Mouse (Mus musculus) intestine, embryonic 16.5 days (tissue): ENCODE data around the gene Dazap1. TPM values are rescaled to one million over a fixed set of nuclear protein-coding genes. Genes with fewer than 3 reads are reported as not detected.

Experiments used
- ATAC-seq: fragments of 200-750 bp; cut with Nextera tagmentation; 2 replicates; pipeline ENCODE4 v1.8.0; 2017; ENCODE audit warnings: moderate TSS enrichment, moderate library complexity
- H3K27ac ChIP-seq: fragments of 300-500 bp; sonication (generic); 2 replicates; pipeline ENCODE4 v1.5.1; 2014; ENCODE audit warnings: mild to moderate bottlenecking, low read length
- H3K27me3 ChIP-seq: fragments of 300-500 bp; sonication (generic); replicated peaks from 2 replicates; pipeline ENCODE4 v1.6.1; 2014; ENCODE audit warnings: low read length, control low read depth, mixed read lengths; ENCODE audit not compliant: control insufficient read depth, insufficient read depth
- H3K36me3 ChIP-seq: fragments of 300-500 bp; sonication (generic); 2 replicates; pipeline ENCODE4 v1.6.1; 2014; ENCODE audit warnings: low read length, control low read depth; ENCODE audit not compliant: control insufficient read depth, insufficient read depth
- H3K4me1 ChIP-seq: fragments of 300-500 bp; sonication (generic); 2 replicates; pipeline ENCODE4 v1.6.1; 2014; ENCODE audit warnings: low read length, control low read depth, mixed read lengths; ENCODE audit not compliant: control insufficient read depth, insufficient read depth
- H3K4me2 ChIP-seq: fragments of 300-500 bp; sonication (generic); 2 replicates; pipeline ENCODE4 v1.6.1; 2014; ENCODE audit warnings: low read depth, low read length, control low read depth
- H3K4me3 ChIP-seq: fragments of 300-500 bp; sonication (generic); 2 replicates; pipeline ENCODE4 v1.5.1; 2014; ENCODE audit warnings: mild to moderate bottlenecking, low read length
- H3K9ac ChIP-seq: fragments of 300-500 bp; sonication (generic); 2 replicates; pipeline ENCODE4 v1.6.1; 2014; ENCODE audit warnings: low read depth, low read length
- H3K9me3 ChIP-seq: fragments of 300-500 bp; sonication (generic); 2 replicates; pipeline ENCODE4 v1.6.1; 2016; ENCODE audit warnings: low read length, control low read depth; ENCODE audit not compliant: control insufficient read depth
- WGBS: fragments of 180-500 bp; shearing (Covaris S2); extraction: QIAGEN DNeasy Blood & Tissue Kit; methylation state at CpG from one replicate; pipeline ENCODE4 v1.1.7; 2014; 5-methylcytosine and 5-hydroxymethylcytosine counted together
- polyA plus RNA-seq: library from polyadenylated mRNA; unstranded; fragments of >200 nt; fragmentation: Nextera tagmentation; extraction: Ambion mirVana; gene quantifications from 2 replicates; pipeline ENCODE4 v1.2.1, GENCODE M21; 2015

The Dazap1 gene
- polyA plus RNA-seq, 1 experiment from 2014 or later = 36.8 TPM

GRCm38 (mm10) chr10:80322811-80323211, 61.5 kb downstream of the Dazap1 start:
- H3K4me1 ChIP-seq = peaks cover 33% of the 10 kb centered on the region
- 4% methylated on average over 28 of the region's 28 CpGs for WGBS
- H3K9me3 ChIP-seq = no peaks in the 10 kb centered on the region
- no peaks in the 10 kb centered on the region for H3K27me3 ChIP-seq
- peak overlapping the region; percentile 73 for H3K4me3 ChIP-seq
- H3K36me3 ChIP-seq = peaks cover 8% of the 10 kb centered on the region; the same call in 1 of the 2 replicates
- H3K4me2 ChIP-seq = peak overlapping the region; percentile 95
- peak; percentile 9; the same call in 1 of the 2 replicates for ATAC-seq
- H3K27ac ChIP-seq = peak overlapping the region; percentile 81
- peak overlapping the region; percentile 72 for H3K9ac ChIP-seq

DNA sequence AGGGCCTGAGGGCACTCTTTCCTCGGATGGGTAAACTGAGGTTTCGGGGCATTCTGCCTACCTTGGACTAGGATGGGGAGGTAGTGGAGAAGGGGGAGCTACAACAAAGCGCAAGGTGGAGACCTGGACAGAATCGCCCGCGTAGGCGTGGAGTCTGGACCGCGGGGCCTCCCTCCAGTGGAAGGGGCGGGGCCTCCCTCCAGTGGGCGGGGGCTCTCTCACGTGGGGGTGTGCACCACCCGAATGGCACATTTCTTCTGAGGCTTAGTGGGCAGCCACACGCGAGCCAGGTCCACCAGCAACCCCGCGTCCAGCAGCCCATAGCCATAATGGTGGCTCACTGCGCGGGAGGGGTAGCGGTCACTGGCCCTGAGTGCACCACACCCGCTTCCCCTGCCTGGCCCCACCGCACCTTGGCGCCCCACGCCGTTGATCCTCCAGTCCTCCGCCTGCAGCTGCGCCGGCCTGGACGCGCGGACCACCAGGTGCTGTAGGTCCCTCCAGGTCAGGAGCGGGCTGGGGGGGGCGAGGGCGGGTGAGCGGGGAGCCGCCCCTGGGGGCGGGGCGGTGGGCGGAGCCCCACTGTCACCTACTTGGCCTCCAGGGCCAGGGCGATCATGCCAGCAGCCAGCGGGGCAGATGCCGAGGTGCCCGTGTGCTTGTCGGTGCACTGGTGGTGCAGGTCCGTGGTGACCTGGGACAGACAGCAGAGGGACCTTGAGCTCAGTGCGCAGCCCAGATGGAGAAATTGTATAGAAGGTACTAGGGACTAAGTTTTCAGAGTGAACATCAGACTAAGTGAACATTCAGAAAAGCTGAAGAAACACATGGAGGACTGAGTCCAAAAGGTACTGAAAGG, 62.2 kb downstream of the Dazap1 start:
- H3K27me3 ChIP-seq = no peaks in the 10 kb centered on the region
- peak overlapping the region; percentile 81 for H3K27ac ChIP-seq
- peak; percentile 61 for ATAC-seq
- H3K9me3 ChIP-seq = no peaks in the 10 kb centered on the region
- H3K36me3 ChIP-seq = peaks cover 4% of the 10 kb centered on the region; the same call in 1 of the 2 replicates
- H3K4me1 ChIP-seq = peaks cover 33% of the 10 kb centered on the region
- H3K4me2 ChIP-seq = peak overlapping the region; percentile 95
- peak overlapping the region; percentile 72 for H3K9ac ChIP-seq
- peak overlapping the region; percentile 73 for H3K4me3 ChIP-seq
- 1% methylated on average over 46 of the region's 46 CpGs for WGBS

- 0 out of 2 replicates have a peak, but pooled peaks cover 2% of the 10 kb centered on the region for H3K36me3 ChIP-seq
- ATAC-seq = no peak
- WGBS = 75% methylated on average over 17 of the region's 17 CpGs
- H3K4me3 ChIP-seq = peak overlapping the region; percentile 73
- peaks cover 30% of the 10 kb centered on the region for H3K4me1 ChIP-seq
- H3K4me2 ChIP-seq = peak overlapping the region; percentile 95; the same call in 1 of the 2 replicates
- H3K27me3 ChIP-seq = no peaks in the 10 kb centered on the region
- H3K9ac ChIP-seq = peak overlapping the region; percentile 72
- no peaks in the 10 kb centered on the region for H3K9me3 ChIP-seq
- peak overlapping the region; percentile 81 for H3K27ac ChIP-seq
These were observed 63.1 kb downstream of the Dazap1 start for GRCm38 (mm10) chr10:80324120-80325037.

DNA sequence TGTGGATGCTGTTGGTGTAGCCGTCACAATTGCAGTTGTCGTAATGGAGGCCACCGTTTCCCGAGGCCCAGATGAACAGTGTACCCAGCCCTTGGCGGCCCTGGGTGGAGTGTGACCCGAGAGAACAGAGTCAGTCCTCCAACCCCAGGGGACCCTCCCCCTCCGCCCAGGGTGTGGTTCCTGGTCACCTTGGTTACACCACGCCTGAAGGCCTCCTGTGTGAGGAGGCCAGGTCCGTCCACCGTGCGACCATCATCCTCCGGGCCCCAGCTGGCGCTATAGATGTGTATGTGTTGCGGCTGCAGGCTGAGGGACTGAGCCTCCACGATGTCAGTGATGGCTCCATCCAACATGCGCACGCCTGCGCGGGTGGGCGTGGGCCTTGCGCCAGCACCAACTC, 63.8 kb downstream of the Dazap1 start:
- 67% methylated on average over 21 of the region's 21 CpGs for WGBS
- Histone ChIP-seq H3K4me3 (no peak overlapping the region), H3K27me3 (no peaks in the 10 kb centered on the region), H3K4me1 (peaks cover 28% of the 10 kb centered on the region), H3K9me3 (no peaks in the 10 kb centered on the region), H3K27ac (no peak overlapping the region; the same call in none of the 2 replicates), H3K36me3 (0 out of 2 replicates have a peak, but pooled peaks cover 2% of the 10 kb centered on the region), H3K4me2 (0 out of 2 replicates have a peak overlapping the region, but pooled peaks have one; percentile 11), H3K9ac (peak overlapping the region; percentile 4; the same call in 1 of the 2 replicates)
- no peak for ATAC-seq

DNA sequence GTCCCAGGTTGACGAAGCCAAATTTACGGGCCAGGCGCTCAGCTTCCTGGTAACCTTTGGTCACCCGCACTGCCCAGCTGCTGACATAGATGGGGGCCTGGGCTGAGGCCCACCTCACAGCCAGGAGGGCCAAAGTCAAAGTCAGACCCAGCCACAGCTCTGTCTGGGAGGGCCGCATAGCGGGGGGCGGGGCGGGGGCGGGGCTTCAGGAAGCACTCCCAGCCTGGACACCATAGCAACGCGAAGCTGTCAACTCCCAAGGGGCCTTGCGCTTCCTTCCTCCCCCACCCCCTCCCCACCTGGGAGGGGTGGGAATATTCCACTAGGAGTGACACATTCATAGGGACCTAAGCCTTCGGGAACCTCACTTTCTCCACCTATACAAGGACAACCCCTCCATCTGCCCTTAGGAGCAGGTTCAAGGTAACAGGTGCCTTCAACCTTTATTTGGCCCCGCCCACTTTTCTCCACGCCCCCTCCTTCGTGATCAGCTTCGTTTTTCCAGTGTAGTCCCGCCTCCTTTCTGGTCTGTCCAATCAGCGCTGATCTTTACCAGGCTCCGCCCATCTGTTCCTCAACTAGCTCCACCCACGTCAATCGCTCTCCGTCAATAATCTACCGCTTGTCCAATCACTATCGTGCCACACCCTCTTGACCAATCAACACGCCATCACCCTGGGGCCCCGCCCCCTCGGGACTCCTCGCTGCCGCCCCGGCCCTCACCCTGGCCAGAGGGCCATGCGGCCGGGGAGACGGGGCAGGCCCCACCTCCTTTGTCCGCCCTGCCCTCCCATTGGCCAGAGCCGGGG, 68.2 kb downstream of the Dazap1 start, which contains the start of the genes Pcsk4 and Reep6:
TSS of gene Pcsk4 (minus strand) at position 226 of the 809 bp plus-strand sequence.
TSS of gene Reep6 (plus strand) at position 681 of the 809 bp plus-strand sequence.
- ATAC-seq = peak; percentile 85
- Histone ChIP-seq H3K4me2 (peak within 1 kb of the TSS; percentile 91), H3K27ac (peak within 1 kb of the TSS; percentile 83), H3K4me3 (peak within 1 kb of the TSS; percentile 65), H3K4me1 (peaks cover 23% of the 10 kb centered on the region; the same call in 1 of the 2 replicates), H3K27me3 (no peaks in the 10 kb centered on the region), H3K9ac (peak within 1 kb of the TSS; percentile 74), H3K36me3 (no peaks in the 10 kb centered on the region), H3K9me3 (no peaks in the 10 kb centered on the region)
- WGBS = 6% methylated on average over 36 of the region's 36 CpGs

DNA sequence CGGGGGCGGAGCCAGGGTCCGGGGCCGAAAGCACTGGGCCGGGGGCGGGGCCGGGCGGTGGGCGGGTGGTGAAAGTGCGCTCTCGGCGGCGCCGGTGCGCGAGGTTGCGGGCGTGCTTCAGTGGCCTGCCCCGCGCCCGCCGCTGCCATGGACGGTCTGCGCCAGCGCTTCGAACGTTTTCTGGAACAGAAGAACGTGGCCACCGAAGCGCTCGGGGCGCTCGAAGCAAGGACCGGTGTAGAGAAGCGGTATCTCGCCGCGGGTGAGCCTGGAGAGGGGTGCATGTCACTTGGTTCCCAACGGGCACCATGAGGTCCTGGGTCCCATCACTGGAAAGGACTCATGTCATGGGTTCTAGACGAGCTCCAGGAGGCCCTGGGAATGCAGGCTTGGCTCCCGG, 68.8 kb downstream of the Dazap1 start:
- Histone ChIP-seq H3K27me3 (no peaks in the 10 kb centered on the region), H3K4me1 (peaks cover 17% of the 10 kb centered on the region; the same call in 1 of the 2 replicates), H3K4me2 (peak overlapping the region; percentile 91), H3K4me3 (peak overlapping the region; percentile 65), H3K36me3 (0 out of 2 replicates have a peak, but pooled peaks cover 3% of the 10 kb centered on the region), H3K9ac (peak overlapping the region; percentile 74), H3K27ac (peak overlapping the region; percentile 83), H3K9me3 (no peaks in the 10 kb centered on the region)
- 0 out of 2 replicates have a peak, but pooled peaks have one; percentile 0 for ATAC-seq
- 1% methylated on average over 39 of the region's 41 CpGs for WGBS

DNA sequence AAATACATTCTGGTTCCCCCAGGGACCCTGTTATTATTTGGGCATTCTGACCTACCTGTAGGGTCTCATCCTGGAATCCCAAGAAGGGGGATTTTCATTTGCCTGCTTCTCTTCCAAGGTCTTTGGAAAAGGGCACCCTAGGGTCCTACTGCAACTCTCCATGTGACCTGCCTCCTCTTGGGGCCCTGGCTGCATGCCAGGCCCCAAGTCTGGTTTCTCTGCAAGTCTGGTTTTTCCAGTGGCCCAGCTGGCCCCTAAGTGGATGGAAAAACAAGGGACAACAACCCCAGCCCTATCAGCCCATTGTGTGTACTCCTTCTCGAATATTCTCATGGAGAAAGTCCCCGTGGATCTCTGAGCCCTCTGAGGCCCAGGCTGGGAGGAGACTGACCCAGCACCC, 69.6 kb downstream of the Dazap1 start:
- peak overlapping the region; percentile 83 for H3K27ac ChIP-seq
- 26% methylated on average over 2 of the region's 2 CpGs for WGBS
- H3K9me3 ChIP-seq = no peaks in the 10 kb centered on the region
- peak overlapping the region; percentile 65 for H3K4me3 ChIP-seq
- H3K4me2 ChIP-seq = peak overlapping the region; percentile 91
- H3K27me3 ChIP-seq = no peaks in the 10 kb centered on the region
- H3K9ac ChIP-seq = peak overlapping the region; percentile 74
- no peak for ATAC-seq
- H3K4me1 ChIP-seq = peaks cover 11% of the 10 kb centered on the region; the same call in 1 of the 2 replicates
- 0 out of 2 replicates have a peak, but pooled peaks cover 3% of the 10 kb centered on the region for H3K36me3 ChIP-seq
